Mouse (Mus musculus): ENCODE data around the gene Sqstm1. TPM values are rescaled to one million over a fixed set of nuclear protein-coding genes. Genes with fewer than 3 reads are reported as not detected.
"Not testable (repeated sequence)": the region's sequence is repeated elsewhere in the genome, so short reads cannot be mapped to it uniquely, and the experiment has no call there.

Gene Sqstm1
- total RNA-seq, 2 experiments from 2014 or later = 239 to 247 TPM

DNA sequence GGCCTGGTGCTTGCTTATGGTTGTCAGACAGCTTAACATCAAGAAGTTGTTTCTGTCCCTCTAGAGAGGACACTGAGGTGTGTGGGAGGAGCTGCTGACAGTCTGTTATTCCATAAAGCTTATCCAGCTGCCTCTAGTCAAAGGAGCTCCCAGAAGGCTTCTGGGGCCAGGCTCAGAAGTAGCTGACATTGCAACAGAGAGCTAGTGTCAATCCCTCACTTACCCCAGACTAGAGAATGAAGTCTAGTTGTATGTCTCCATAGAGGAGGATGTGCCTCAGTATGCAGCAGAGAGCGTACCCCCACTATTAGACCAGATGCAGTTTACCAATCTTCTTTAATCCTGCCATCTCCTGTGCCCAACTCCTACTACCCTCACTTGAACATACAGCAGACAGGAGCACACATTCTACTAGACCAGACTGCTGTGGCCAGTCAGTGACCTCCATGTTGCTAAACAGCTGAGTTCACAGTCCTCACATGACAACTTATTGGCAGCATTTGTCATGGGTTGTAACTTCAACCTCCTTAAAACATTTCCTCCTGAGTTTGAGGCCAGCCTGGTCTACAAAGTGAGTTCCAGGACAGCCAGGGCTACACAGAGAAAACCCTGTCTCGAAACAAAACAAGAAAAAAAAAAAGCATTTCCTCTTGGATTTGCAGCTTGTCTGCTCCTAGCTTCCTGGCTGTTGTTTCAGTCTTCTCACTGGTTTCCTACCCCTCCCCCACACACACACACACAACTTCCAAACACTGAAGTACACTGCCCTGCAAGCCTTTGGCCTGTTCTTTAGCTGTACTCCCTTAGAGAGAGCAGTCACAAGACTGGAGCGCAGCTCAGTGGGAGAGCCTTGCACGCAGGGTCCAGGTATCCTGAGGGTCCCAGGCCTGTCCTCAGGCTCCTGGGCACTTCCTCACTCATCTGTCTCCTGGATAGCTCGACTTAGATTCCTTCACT is 31.8 kb downstream of the Sqstm1 start:
- intact Hi-C loops (cut with DNase I) = no loop called here

DNA sequence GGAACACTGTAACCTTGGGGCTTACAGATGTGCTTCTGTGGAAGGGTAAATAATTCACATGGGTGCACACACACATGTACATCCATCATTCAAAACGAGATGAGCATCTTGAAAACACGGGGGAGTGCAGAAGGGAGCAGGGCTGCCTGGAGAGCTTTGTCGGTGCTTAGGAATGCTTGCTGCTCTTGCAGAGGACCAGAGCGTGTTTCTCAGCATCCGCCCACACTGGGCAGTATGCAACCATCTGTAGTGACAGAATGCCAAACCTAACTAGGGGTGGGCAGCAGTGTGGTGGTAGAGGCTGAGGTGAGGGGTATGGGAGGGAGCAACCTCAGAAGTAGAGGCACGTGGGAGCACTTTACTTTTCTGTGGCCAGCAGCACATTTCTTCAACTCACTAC is 33.5 kb downstream of the Sqstm1 start:
- intact Hi-C loops (cut with DNase I) = no loop called here
- no peak for DNase-seq

More for the DNA sequence above, 31.8 kb downstream of the Sqstm1 start:
- no peak for DNase-seq

DNA sequence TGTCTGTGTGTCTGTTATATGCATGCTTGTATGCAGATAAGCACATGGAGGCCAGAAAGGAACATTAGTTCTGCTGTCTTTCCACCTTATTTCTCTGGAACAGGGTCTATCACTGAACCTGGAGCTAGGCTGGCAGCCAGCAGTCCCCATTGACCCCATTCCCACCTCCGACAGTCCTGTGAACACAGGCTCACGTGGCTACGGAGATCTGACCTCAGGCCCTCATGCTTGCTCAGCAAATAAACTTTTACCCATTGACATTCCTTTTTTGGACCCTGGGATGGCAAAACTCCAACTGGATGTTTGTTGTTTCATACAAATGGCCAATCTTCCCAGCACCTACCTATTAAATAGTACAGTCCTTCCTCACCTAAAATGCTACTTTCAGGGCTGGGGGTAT is 34.3 kb downstream of the Sqstm1 start:
- intact Hi-C loops (cut with DNase I) = no loop called here

DNA sequence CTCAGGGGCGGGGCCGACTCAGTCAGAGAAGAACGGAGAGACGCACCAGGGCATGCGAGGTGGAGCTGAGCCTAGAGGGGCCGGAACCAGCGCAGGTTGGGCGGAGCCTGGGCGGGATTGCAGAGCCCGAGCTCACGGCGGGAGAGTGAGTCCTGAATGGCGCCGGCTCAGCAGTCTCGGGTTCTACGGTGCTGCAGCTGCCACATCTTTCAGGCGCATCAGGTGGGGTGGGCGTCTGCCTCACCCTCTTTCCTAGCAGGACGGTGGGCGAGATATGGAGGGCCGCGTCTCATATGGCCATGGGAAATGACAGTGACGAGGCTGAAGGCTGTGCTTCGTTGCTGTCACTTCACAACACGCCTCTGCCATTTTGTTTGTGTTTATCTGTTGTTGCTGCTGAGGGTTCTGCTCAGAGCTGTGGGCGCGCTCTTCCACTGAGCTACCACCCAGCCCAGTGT is 35.9 kb downstream of the Sqstm1 start:
- intact Hi-C loops (cut with DNase I) = no loop called here
- DNase-seq = peak; percentile 99

More for the DNA sequence above, 34.3 kb downstream of the Sqstm1 start:
- no peak for DNase-seq

DNA sequence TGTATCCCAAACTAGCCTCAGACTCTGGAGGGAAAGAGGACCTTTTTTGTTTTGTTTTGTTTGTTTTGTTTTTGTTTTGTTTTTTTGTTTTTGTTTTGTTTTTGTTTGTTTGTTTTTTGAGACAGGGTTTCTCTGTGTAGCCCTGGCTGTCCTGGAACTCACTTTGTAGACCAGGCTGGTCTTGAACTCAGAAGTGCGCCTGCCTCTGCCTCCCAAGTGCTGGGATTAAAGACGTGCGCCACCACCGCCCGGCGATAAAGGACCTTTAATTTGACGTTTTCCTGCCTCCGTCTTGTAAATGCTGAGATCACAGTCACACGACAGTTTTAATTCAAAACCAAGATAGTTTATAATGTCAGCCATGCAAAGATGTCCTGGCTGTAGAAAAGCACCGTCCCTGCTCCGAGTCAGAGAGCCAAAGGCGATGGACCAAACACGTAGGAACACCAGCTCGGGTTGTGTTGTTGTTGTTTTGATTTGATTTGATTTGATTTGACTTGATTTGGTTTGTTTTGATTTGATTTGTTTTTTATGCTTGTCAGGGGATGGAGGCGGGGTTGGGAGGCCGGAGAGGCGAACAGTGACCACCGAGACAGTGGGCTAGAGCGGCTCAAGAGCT is 36.4 kb downstream of the Sqstm1 start, which contains the start of gene Mrnip:
Gene Mrnip (plus strand): TSS at position 334 of the 619 bp plus-strand sequence.
- intact Hi-C loops (cut with DNase I); DNase-seq: not testable (repeated sequence)

DNA sequence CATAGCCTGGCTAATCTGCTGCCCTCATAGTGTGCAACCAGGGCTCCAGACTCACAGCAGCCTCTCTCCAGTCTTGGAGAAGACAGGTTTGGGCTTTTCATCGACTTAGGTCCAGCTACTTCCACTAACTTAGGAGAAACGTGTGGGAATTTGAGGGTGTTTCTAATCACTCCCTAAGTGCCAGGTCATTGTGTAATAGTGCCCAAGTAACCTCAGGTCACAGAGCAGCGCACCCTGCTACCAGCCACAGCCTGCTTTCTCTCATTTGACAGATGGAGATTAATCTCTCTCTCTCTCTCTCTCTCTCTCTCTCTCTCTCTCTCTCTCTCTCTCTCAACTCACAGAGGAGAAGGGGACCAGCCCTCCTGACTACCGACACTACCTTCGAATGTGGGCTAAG is 42.3 kb downstream of the Sqstm1 start:
- intact Hi-C loops (cut with DNase I) = no loop called here
- DNase-seq = no peak

DNA sequence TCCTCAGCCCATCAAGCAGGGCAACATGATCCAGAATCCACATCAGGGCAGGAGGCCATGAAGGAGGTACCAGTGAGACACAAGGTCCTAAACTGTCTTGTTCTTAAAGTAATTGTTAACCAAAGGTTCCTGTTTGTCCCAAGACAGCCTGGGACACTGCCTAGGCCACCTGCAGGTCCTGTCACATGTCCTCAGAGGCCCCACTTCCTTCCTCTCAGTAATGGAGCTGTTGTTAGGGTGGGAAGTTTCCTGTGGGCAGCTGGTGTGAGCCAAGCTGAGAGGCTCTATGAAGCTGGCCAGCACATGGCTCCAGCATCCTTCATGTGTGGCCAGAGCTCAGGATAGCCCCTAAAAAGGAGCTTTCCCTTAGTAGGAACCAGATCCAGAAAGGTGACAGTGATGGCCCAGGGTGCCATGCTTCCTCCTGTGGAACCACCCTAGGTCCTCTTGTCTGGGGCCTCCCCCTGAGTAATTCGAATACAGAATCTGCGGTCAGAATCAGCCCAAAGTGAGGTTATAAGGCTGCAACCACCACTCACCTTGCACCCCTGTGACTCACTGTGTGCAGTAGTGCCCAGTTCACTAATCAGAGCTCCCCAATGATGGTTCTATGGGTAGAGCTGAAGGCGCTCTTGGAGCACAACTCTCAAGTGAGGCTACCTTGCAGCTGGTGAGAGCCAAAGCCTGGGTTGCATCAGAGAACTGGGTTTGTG is 48.1 kb downstream of the Sqstm1 start:
- no peak for DNase-seq
- intact Hi-C loops (cut with DNase I) = loop anchor here (5.0 kb wide), 1 partner anchor 200 kb away; no protein-coding TSS in a partner anchor

DNA sequence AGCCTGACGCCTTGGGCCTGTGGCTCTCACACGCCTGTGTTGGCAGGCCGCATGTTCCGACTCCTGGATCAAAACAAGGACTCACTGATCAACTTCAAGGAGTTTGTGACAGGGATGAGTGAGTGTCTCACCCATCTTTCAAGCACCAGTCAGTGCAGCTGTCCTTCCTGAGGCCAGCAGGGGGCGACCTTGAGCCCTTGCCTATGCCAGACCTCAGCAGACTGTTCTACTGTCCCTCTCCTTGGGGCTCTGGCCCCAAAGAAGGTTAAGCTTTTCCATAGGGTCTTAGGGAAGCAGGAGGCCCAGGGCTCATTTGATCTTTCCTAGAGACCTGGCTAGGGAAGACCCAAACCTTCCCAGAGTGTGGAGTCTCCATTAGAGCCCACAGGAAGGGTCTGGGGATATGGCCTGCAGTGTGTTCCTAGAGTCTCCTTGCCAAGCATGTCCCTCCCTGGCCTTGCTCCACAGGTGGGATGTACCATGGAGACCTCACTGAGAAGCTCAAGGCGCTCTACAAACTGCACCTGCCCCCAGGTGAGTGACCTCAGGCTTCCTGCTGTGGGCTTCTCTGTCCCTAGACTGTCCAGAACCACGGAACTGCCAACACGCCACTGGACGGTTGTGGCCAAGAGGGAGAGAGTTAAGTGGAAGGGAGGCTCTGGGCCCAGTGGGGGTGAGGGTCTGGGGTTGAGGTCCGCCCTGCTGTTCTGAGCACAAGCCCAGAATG is 48.9 kb downstream of the Sqstm1 start:
- peak; percentile 63 to 75 for DNase-seq
- intact Hi-C loops (cut with DNase I) = loop anchor here (2.0 to 5.0 kb wide), 2 partner anchors 71 to 201 kb away; no protein-coding TSS in a partner anchor

DNA sequence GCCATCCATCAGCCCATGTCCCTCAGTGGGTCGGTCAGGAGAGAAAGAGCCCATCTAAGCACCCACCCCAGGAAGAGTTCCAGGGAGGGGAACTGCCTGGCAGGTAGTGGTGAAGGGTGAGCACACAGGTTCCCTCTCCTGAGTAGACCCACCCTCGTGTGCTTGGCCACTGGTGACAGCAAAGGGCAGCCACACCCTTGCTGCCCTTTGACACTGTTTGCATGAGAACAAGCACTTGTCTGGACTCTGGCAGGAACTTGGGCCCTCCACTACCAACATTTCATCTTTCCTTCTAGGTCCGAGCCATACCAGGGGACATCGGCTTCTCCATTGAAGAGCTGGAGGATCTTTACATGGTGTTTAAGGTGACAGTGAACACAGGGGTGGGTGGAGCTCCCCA is 51.3 kb downstream of the Sqstm1 start:
- no peak for DNase-seq

DNA sequence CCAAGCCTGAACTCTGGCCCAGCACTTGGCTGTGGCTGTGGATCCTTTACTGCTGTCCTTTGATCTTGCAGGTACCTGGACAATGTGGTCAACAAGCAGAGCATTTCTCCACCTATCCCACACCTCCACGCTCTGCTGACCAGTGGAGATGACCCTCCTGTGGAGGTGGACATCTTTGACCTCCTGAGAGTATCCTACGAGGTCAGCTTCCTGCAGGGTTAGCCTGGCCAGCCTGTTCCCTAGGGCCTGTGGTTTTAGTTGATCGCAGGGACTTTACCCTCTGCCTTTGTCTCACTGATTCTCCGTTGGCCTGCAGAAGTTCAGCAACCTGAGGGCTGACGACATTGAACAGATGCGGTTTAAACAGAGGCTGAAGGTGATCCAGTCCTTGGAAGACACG is 52.3 kb downstream of the Sqstm1 start:
- DNase-seq = no peak
- intact Hi-C loops (cut with DNase I) = no loop called here

More for the DNA sequence above, 51.3 kb downstream of the Sqstm1 start:
- intact Hi-C loops (cut with DNase I) = no loop called here

DNA sequence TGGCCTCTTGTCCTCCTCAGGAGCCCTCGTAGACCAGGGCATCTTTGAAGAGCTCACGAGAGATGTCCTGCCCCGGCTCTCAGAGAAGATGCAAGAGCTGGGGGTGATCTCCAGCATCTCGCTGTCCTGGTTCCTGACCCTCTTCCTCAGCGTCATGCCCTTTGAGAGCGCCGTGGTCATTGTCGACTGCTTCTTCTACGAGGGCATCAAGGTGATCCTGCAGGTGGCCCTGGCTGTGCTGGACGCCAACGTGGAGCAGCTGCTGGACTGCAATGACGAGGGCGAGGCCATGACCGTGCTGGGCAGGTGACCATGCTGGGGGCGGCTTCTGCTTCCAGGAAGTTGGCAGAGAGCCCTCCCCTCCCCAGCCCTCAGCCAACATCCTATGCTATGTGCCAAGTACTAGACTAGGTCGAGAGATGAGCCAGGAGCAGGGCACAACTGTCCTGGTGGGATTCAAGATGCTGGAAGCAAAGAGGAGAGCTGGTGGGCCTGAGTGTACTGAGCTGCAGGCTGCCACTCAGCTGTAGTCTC is 53.8 kb downstream of the Sqstm1 start:
- intact Hi-C loops (cut with DNase I) = no loop called here

DNA sequence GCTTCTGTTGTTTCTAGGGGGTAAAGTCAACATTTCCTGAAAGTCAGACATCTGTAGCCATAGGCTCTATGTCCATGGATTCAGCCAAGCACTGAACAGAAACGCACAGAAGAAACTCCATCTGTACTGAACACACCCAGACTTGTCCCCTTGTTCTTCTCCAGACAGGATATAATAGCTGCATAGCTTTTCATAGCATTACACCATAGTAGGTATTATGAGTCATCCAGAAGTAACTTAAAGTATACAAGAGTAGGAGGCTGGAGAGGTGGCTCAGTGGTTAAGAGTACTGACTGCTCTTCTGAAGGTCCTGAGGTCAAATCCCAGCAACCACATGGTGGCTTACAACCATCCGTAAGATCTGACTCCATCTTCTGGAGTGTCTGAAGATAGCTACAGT is 54.8 kb downstream of the Sqstm1 start:
- DNase-seq = no peak
- intact Hi-C loops (cut with DNase I) = no loop called here

More for the DNA sequence above, 53.8 kb downstream of the Sqstm1 start:
- DNase-seq = no peak

DNA sequence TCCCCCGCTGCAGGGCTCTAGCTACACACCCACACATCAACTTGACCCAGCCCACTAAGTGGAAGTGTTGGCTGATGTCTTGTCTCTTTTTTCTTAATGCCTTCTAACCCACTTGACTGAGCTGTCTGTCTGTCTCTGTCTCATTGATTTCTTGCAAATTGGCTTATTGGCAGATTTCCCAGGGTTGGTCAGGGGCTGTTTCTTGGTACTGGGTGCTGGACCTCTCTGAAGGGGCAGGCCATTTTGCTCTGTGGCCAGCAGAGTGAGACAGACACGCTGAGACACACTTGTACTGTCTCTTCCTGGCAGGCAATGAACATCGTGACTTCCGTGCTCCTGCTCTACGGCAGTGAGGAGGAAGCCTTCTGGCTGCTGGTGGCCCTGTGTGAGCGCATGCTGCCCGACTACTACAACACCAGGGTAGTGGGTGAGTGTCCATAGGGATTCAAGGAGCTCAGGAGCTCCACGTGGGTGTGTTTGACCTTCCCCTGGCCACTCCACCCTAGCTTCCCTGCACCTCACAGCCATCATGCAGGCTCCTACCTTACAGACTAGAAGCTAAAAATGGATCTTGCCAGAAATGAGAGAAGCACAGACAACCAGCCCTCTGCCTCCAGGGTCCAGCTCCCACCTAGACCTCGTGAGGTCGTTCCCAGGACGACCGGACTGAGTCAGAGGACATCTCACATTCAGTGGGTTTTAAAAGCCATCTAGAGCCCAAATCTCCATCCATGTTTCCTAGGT is 55.7 kb downstream of the Sqstm1 start:
- intact Hi-C loops (cut with DNase I) = no loop called here
- DNase-seq = no peak

DNA sequence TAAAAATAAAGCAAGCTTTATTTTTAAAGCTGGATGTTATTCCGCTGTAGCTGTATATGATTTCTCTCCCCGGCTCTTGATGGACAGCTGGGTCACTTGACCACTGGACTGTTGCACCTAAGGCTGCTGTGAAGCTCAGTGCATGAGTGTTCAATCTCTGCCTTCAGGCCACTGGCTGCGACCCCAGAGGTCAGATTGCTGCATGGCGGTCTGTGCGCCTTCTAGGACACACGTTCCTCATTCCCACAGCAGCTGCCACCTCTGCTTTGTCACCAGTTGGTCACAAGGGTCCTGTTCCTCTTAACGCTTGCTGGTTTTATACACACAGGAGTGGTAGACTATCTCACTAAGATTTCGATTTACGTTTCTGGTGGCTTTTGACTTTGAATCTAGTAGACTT is 56.5 kb downstream of the Sqstm1 start:
- intact Hi-C loops (cut with DNase I) = no loop called here
- no peak for DNase-seq

DNA sequence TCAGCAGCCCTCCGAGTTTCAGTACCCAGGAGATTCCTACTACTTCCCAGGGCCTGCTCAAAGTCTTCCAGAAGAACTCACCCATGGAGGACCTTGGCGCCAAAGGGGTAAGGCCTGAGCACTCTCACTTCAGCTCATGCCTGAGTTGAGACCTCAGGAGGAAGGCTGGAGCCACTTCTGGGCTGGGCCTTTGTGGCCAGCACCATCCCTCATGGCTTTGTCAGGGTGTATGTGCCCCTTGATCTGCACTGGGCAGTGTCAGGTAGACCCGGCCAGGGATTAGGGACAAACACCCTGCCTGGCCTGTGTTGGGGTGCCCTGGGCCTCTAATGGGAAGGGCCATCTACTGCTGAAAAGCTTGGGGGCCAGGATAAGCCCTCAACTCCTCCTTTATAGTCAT is 59.3 kb downstream of the Sqstm1 start:
- intact Hi-C loops (cut with DNase I) = no loop called here
- DNase-seq = no peak

DNA sequence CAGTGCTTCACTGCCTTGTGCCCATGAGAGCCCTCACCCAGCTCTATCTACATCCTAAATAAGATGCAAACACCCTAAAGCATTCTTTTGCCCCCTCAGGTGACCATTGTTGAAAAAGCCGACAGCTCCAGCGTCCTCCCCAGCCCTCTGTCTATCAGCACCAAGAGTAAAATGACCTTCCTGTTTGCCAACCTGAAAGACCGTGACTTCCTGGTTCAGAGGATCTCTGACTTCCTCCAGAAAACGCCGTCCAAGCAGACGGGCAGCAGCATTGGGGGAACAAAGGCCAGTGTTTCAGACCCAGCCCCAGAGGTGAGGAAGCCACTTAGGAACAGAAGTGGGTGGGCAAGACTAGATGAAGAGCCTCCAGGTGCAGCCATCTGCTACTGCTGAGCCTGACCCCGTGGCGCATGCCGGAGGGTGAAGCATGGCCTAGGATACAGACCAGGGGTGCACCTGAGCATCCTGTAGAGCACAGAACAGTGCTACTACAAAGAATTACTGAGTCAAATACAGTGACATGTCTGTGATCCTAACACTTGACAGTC is 61.0 kb downstream of the Sqstm1 start:
- intact Hi-C loops (cut with DNase I) = no loop called here
- no peak for DNase-seq
